Comparison of ENCODE assay signal across 13 mouse cellular contexts in the genomic region with DNA sequence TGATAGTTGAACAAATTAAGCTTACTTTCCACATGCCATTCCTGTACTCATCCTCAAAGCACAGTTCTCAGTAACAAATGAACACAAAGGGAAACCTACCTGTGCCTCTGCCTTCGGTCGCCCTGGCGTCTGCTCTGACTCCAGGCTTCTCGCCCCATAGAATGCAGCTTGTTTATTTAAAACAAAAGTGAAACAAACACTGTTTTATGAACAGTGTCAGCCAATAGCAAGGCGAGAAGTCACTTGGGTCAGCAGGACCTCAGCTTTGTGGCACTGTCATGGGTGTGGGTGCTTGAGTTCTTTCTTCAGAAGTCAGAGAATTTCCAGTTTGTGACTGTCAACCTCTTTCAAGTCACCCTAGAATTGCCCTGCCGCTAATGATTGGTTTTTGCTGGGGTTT. TPM values are rescaled to one million over a fixed set of nuclear protein-coding genes. Genes with fewer than 3 reads are reported as not detected.
A peak's percentile ranks its signal among the peaks of the same experiment; 100 is the strongest.
DNase-seq lines count a peak whose midpoint lies in the region; TF ChIP-seq lines count a peak whose summit lies in the region.
"Had no signal": no experiment of that assay in that cellular context is flagged by ENCODE, and none has a peak within 500 bp of the region (broad histone marks: within the 10 kb centered on the region; RNA-seq: fewer than 3 reads in every experiment).

TSS of gene Cysltr2 (minus strand) at position 178 of the 400 bp plus-strand sequence.

- TF ChIP-seq CTCF in lung, adult 2 months (IDR thresholded peaks at IDR 0.05; ENCODE audit: insufficient read depth, low read length), result no peak
- no peak for TF ChIP-seq CTCF in small intestine, adult 2 months (IDR thresholded peaks at IDR 0.05; ENCODE audit: extremely low read depth, insufficient read length, insufficient replicate concordance, low read depth, low read length)

- intact Hi-C loops in heart, postnatal 36 days (cut with DNase I), result no loop called here

- TF ChIP-seq POLR2A in lung, adult 2 months (IDR thresholded peaks at IDR 0.05; ENCODE audit: borderline replicate concordance, extremely low read depth, low read depth, low read length), result no peak
- peak; percentile 25; the same call in 1 of the 2 replicates for TF ChIP-seq POLR2A in small intestine, adult 2 months (IDR thresholded peaks at IDR 0.05; ENCODE audit: low read depth, low read length)

- no peaks in the 10 kb centered on the region; the same call in 1 of the 2 replicates for H3K4me1 ChIP-seq in lung, adult 2 months (ENCODE audit: control insufficient read depth, insufficient read depth, low read length)
- no peaks in the 10 kb centered on the region for H3K4me1 ChIP-seq in small intestine, adult 2 months (ENCODE audit: control insufficient read depth, insufficient read depth, insufficient read length, low read length)
- H3K4me1 ChIP-seq in embryonic facial prominence, embryonic 10.5 days, result peaks cover 9% of the 10 kb centered on the region

- H3K36me3 ChIP-seq in small intestine, adult 2 months (ENCODE audit: control insufficient read depth, insufficient read depth, low read length), result no peaks in the 10 kb centered on the region
- no peaks in the 10 kb centered on the region for H3K36me3 ChIP-seq in embryonic facial prominence, embryonic 10.5 days (replicated peaks)
- H3K36me3 ChIP-seq: embryonic facial prominence, embryonic 13.5 days had no signal

- peak within 1 kb of the TSS; percentile 40 for H3K4me3 ChIP-seq in lung, adult 2 months (replicated peaks; ENCODE audit: extremely low read depth, low read depth, low read length)
- H3K4me3 ChIP-seq in small intestine, adult 2 months (ENCODE audit: low read depth, low read length), result peak within 1 kb of the TSS; percentile 35
- H3K4me3 ChIP-seq in embryonic facial prominence, embryonic 10.5 days, result no peak within 1 kb of the TSS
- H3K4me3 ChIP-seq: embryonic facial prominence, embryonic 13.5 days had no signal

- DNase-seq in lung, adult 2 months, result no peak
- DNase-seq in lung, adult 18-20 months, result no peak
- DNase-seq in T-cell, adult 2 months (ENCODE audit: low spot score), result peak; percentile 40
- peak; percentile 5 for DNase-seq in lung, postnatal 25 days (ENCODE audit: low spot score)
- no peak for DNase-seq in right cerebral cortex, postnatal 10 days (ENCODE audit: low spot score in 2 of 2)
- no peak for DNase-seq in heart, postnatal 36 days
- DNase-seq in embryonic facial prominence, embryonic 10.5 days (ENCODE audit: low spot score), result no peak
- DNase-seq: cerebellum, adult 9-11 months; gastrocnemius, postnatal 14 days; kidney, postnatal 4 days had no signal

- H3K27ac ChIP-seq in small intestine, adult 2 months (ENCODE audit: insufficient read depth, low read depth, low read length), result peak within 1 kb of the TSS; percentile 20; the same call in 1 of the 2 replicates
- no peak within 1 kb of the TSS for H3K27ac ChIP-seq in embryonic facial prominence, embryonic 10.5 days (replicated peaks)
- H3K27ac ChIP-seq: embryonic facial prominence, embryonic 13.5 days had no signal

- 42% methylated on average over 6 of the region's 6 CpGs for WGBS in lung, adult 2 months
- WGBS in small intestine, adult 2 months, result 44% methylated on average over 6 of the region's 6 CpGs
- 60% methylated on average over 6 of the region's 6 CpGs for WGBS in embryonic facial prominence, embryonic 10.5 days

- H3K9me3 ChIP-seq in embryonic facial prominence, embryonic 10.5 days, result no peaks in the 10 kb centered on the region
- H3K9me3 ChIP-seq: embryonic facial prominence, embryonic 13.5 days had no signal

- H3K27me3 ChIP-seq in small intestine, adult 2 months (ENCODE audit: control insufficient read depth, insufficient read depth, low read length), result no peaks in the 10 kb centered on the region
- H3K27me3 ChIP-seq in embryonic facial prominence, embryonic 10.5 days (replicated peaks; ENCODE audit: low read depth, poor library complexity, severe bottlenecking), result no peaks in the 10 kb centered on the region
- H3K27me3 ChIP-seq: embryonic facial prominence, embryonic 13.5 days had no signal

RNA-seq across cellular contexts. Expression of gene Cysltr2, which starts in this region (rescaled TPM):
- 3.0 and 3.9 TPM in 2 replicates for polyA plus RNA-seq in lung, adult 2 months (2012; rRNA removed)
- 2.1 and 3.1 TPM in 2 replicates for polyA plus RNA-seq in small intestine, adult 2 months (2012; rRNA removed)
- total RNA-seq in heart, postnatal 36 days (2021), result under 1 TPM in 1 of 2 experiments, not detected in 1; 0.27 TPM
- not detected in 2 replicates for polyA plus RNA-seq in embryonic facial prominence, embryonic 10.5 days (2016; fragmentation: Nextera tagmentation; extraction: Ambion mirVana)
- total RNA-seq: gastrocnemius, postnatal 14 days had no signal
- polyA plus RNA-seq: embryonic facial prominence, embryonic 13.5 days; heart, embryonic 14.5 days had no signal

Comparison
In these comparisons a context has a peak if more than half of its experiments do, and no peak if none do; other contexts are left out.
1. DNase-seq: peak in T-cell, adult 2 months (single experiment) and lung, postnatal 25 days (single experiment); none in lung, adult 2 months (single experiment), lung, adult 18-20 months (0 of 2), right cerebral cortex, postnatal 10 days (0 of 2), heart, postnatal 36 days (0 of 2) and embryonic facial prominence, embryonic 10.5 days (single experiment).